Mouse (Mus musculus) liver, adult 2 months (tissue): ENCODE measurements around the gene Art1.

ENCODE experiments used
- CTCF ChIP-seq: fragments of 200-500 bp; IDR thresholded peaks from 2 replicates; pipeline ENCODE4 v1.5.1; 2011; ENCODE audit warnings: low read depth, low read length, control low read depth
- POLR2A ChIP-seq: fragments of 200-500 bp; IDR thresholded peaks from 2 replicates; pipeline ENCODE4 v1.6.1; 2011; ENCODE audit warnings: low read length, control low read depth; ENCODE audit not compliant: insufficient read depth; ENCODE audit errors: extremely low read depth

- TF ChIP-seq CTCF (no peak), POLR2A (no peak)
Measured at GRCm38 (mm10) chr7:102120326-102120725, 18.8 kb downstream of the Art1 start.
